Mouse (Mus musculus): ENCODE results near the gene Exd1. TPM values are rescaled to one million over a fixed set of nuclear protein-coding genes. Genes with fewer than 3 reads are reported as not detected.

Gene Exd1
- total RNA-seq (2023) = 0.09 TPM

GRCm38 (mm10) chr2:119547522-119548370, at the start of gene Exd1, which contains the start of gene Chp1:
TSS of gene Exd1 (minus strand) at chr2:119547627.
TSS of gene Chp1 (plus strand) at chr2:119547697.

GRCm38 (mm10) chr2:119477571-119478396, 69.6 kb downstream of the Exd1 start, which contains the start of gene Ino80:
TSS of gene Ino80 (minus strand) at chr2:119477687.

Other genes starting within 250 kb of the Exd1 start
- gene Dll4, start 221.8 kb downstream of the Exd1 start, total RNA-seq (2023) = 0.38 TPM
- 0.35 TPM for gene Chac1, start 196.4 kb downstream of the Exd1 start, total RNA-seq (2023)
- gene Ino80, start 69.9 kb downstream of the Exd1 start, total RNA-seq (2023) = 50.6 TPM
- gene Chp1, start 70 bp upstream of the Exd1 start, total RNA-seq (2023) = 80.5 TPM
- 1.6 TPM for gene Nusap1, start 70.7 kb upstream of the Exd1 start, total RNA-seq (2023)
- 0.88 TPM for gene Oip5, start 70.8 kb upstream of the Exd1 start, total RNA-seq (2023)
- 9.4 TPM for gene Ndufaf1, start 115.2 kb upstream of the Exd1 start, total RNA-seq (2023)
- gene Rtf1, start 127.4 kb upstream of the Exd1 start, total RNA-seq (2023) = 72.6 TPM
- gene Itpka, start 194.7 kb upstream of the Exd1 start, total RNA-seq (2023) = 0.62 TPM
- gene Ltk, start 212.8 kb upstream of the Exd1 start, total RNA-seq (2023) = 1.9 TPM
- 31.6 TPM for gene Rpap1, start 239.9 kb upstream of the Exd1 start, total RNA-seq (2023)